Mouse (Mus musculus): ENCODE results near the gene Unc5b. TPM values are rescaled to one million over a fixed set of nuclear protein-coding genes. Genes with fewer than 3 reads are reported as not detected.

The Unc5b gene
- polyA plus RNA-seq, 1 experiment from 2014 or later: 2.3 TPM

DNA sequence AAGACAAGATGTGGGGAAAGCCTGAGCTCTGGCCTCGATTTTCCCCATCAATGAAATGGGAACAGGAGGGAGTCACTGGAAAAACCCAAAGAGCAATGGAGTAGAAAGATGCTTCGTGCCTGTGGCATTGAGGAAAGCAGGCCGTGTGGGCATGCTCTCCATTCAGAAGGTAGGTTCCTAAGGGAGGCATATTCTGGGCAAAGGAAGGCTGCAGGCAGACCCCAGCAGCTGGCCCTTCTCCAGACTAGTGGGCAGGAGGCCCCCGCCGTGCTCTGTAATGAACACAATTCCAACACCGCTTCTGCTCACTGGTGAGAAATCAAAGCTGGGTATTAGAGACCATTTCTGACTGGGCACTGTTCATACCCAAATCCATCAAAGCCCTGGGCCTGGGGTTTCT lies 2.3 kb downstream of the Unc5b start:
- Histone ChIP-seq H3K36me3 (ENCODE audit: poor library complexity, severe bottlenecking) (no peaks in the 10 kb centered on the region), H3K4me2 (peak overlapping the region; percentile 91), H3K9ac (no peak overlapping the region), H3K4me1 (peaks cover 57% of the 10 kb centered on the region), H3K27me3 (peaks cover 56% of the 10 kb centered on the region), H3K9me3 (replicated peaks) (no peaks in the 10 kb centered on the region), H3K27ac (no peak overlapping the region), H3K4me3 (peak overlapping the region; percentile 62)
- 29% methylated on average over 6 of the region's 6 CpGs for WGBS
- no peak for ATAC-seq

DNA sequence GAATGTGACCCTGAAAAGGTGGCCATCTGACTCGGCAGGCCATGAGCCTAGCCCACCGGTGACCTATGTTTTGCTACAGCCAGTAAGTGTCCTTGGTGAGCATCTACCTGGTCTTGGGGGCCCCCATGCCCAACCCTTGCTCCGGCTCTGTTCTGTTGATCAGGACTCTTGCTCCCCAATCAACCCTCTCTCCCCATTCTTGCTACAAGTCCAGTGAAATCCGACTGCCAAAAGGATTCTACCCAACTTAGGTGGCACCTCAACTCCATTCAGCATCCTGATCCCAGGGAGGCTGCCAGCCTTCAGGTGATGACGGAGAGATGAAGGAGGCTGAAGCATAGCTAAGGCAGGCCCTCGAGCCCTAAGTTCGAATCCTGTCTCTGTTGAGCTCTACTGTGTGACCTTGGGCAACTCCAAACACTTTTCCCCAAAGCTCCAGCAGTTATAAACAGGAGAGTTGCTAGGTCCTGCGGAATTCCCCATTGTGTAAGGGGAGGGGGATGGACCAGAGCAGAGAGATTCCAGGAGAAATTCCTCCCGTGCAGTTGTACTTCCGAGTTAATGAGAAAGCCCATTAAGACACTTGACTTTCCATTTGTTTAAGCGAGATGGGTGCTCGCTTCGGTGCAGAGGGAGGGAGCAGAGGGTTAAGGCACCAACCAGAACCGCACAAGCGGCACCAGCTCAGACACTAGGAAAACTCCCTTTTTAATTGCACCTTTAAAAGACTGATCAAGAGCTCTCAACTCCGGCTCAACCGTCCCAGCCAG lies 3.3 kb downstream of the Unc5b start:
- Histone ChIP-seq H3K9ac (no peak overlapping the region), H3K27ac (no peak overlapping the region), H3K36me3 (ENCODE audit: poor library complexity, severe bottlenecking) (no peaks in the 10 kb centered on the region), H3K4me2 (peak overlapping the region; percentile 91), H3K9me3 (replicated peaks) (no peaks in the 10 kb centered on the region), H3K4me3 (no peak overlapping the region), H3K4me1 (peaks cover 57% of the 10 kb centered on the region), H3K27me3 (peaks cover 53% of the 10 kb centered on the region)
- WGBS: 43% methylated on average over 17 of the region's 17 CpGs
- ATAC-seq: no peak

DNA sequence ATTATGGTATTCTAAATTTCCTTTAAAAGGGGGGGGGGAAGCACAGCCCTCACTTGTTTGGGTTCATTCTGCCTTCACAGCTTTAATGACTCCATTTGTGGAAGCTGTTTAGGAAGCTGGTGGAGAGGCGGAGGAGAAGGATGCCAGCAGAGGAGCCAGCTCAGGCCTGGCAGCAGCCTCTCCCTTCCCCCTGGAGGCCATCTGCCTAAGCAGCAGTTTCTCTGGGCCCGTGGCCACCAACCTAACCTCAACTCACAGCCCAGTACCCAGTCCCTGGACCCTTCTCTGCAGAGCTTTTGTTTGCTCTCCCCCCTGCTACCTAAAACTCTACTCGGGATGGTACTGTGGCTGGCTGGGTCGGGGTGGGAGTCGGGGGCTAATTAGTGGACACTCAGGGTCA lies 4.1 kb downstream of the Unc5b start:
- H3K27ac ChIP-seq: no peak overlapping the region
- WGBS: 23% methylated on average over 5 of the region's 5 CpGs
- H3K9me3 ChIP-seq (replicated peaks): no peaks in the 10 kb centered on the region
- peak overlapping the region; percentile 45 for H3K4me3 ChIP-seq
- H3K27me3 ChIP-seq: peaks cover 45% of the 10 kb centered on the region
- H3K4me2 ChIP-seq: peak overlapping the region; percentile 91
- ATAC-seq: no peak
- no peaks in the 10 kb centered on the region for H3K36me3 ChIP-seq (ENCODE audit: poor library complexity, severe bottlenecking)
- H3K9ac ChIP-seq: peak overlapping the region; percentile 61
- peaks cover 59% of the 10 kb centered on the region for H3K4me1 ChIP-seq

DNA sequence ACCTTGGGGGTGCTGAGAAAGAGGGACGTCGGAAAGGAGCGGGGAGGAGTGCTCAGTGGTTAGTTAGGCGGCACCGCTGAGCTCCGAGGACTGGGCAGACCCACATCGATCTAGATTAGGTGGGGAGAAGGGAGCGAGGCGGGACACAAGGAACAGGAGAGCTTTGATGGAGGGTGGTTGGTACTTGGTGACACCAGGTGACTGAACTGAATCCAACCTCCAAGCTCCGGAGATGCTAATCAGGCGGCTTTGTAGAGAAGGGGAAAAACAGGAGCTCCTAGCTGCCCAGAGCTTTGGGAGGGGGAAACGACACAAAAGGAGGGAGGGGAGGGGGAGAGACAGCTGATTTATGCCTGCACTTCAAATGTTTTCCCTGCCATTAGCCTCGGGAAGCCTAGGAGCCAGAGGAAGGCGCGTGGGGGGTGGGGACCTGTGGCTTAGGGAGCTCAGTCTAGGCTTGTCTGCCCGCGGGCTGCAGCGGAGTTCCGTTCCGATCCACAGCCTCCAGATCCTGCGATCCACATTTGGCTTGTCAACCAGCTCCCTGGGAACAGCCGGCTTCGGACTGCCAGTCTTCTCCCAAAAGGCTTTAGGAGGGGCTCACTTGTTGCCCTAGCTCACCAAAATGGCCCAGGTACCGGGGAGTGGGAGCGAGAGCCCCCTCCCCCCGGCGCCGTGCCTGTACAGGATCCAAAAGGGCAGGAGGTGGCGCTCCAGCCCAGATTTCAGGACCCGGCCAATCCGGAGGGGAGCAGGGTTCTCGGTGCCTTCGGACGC lies 4.7 kb downstream of the Unc5b start:
- peaks cover 58% of the 10 kb centered on the region for H3K4me1 ChIP-seq
- H3K36me3 ChIP-seq (ENCODE audit: poor library complexity, severe bottlenecking): no peaks in the 10 kb centered on the region
- H3K4me3 ChIP-seq: peak overlapping the region; percentile 45
- no peak for ATAC-seq
- no peaks in the 10 kb centered on the region for H3K9me3 ChIP-seq (replicated peaks)
- WGBS: 2% methylated on average over 27 of the region's 34 CpGs
- H3K27me3 ChIP-seq: peaks cover 39% of the 10 kb centered on the region
- H3K27ac ChIP-seq: no peak overlapping the region
- peak overlapping the region; percentile 91 for H3K4me2 ChIP-seq
- H3K9ac ChIP-seq: peak overlapping the region; percentile 61

DNA sequence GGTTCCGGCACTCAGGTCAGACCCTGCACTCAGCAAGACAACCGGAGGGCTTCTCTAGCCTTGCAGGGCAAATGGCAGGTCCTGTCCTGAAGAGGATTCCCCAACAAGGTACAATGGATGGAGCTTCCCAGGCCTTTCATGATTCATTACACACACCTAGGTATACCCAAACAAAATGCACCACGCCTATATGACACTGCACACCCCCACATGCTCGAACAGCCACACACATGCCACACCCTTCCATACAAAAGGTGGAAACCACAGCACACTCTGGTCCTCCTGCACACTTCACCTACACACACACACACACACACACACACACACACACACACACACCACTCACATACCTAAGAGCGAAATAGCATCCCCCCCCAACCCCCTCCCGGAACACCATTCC lies 5.4 kb downstream of the Unc5b start:
- peaks cover 38% of the 10 kb centered on the region for H3K27me3 ChIP-seq
- H3K36me3 ChIP-seq (ENCODE audit: poor library complexity, severe bottlenecking): no peaks in the 10 kb centered on the region
- no peak overlapping the region; the same call in 1 of the 2 replicates for H3K9ac ChIP-seq
- H3K27ac ChIP-seq: no peak overlapping the region
- 63% methylated on average over 6 of the region's 6 CpGs for WGBS
- H3K4me2 ChIP-seq: peak overlapping the region; percentile 91
- peaks cover 56% of the 10 kb centered on the region for H3K4me1 ChIP-seq
- no peaks in the 10 kb centered on the region for H3K9me3 ChIP-seq (replicated peaks)
- ATAC-seq: no peak
- H3K4me3 ChIP-seq: peak overlapping the region; percentile 45; the same call in 1 of the 2 replicates

DNA sequence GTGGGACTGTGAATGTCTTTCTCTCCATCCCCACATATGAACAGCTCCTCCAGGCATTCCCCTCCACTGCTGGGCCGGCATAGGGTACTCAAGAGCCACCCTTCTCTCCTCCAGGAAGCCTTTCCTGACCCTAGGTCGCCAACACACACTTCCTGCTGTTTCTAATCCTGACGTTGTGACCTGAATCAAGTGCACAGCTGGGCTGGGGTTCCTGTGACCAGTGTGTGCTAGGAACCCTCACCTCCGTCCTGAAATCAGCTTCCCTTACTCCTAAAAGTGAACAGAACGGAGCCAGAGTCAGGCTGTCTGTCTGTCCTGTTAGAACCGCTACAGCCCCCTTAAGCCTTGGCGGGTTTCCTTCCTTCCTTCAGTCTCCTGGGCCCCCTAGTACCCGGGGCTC lies 7.6 kb downstream of the Unc5b start:
- Histone ChIP-seq H3K27ac (no peak overlapping the region), H3K4me2 (no peak overlapping the region), H3K9me3 (replicated peaks) (no peaks in the 10 kb centered on the region), H3K9ac (no peak overlapping the region), H3K36me3 (ENCODE audit: poor library complexity, severe bottlenecking) (no peaks in the 10 kb centered on the region), H3K27me3 (peaks cover 17% of the 10 kb centered on the region), H3K4me3 (no peak overlapping the region), H3K4me1 (peaks cover 34% of the 10 kb centered on the region)
- 53% methylated on average over 8 of the region's 8 CpGs for WGBS
- no peak for ATAC-seq

DNA sequence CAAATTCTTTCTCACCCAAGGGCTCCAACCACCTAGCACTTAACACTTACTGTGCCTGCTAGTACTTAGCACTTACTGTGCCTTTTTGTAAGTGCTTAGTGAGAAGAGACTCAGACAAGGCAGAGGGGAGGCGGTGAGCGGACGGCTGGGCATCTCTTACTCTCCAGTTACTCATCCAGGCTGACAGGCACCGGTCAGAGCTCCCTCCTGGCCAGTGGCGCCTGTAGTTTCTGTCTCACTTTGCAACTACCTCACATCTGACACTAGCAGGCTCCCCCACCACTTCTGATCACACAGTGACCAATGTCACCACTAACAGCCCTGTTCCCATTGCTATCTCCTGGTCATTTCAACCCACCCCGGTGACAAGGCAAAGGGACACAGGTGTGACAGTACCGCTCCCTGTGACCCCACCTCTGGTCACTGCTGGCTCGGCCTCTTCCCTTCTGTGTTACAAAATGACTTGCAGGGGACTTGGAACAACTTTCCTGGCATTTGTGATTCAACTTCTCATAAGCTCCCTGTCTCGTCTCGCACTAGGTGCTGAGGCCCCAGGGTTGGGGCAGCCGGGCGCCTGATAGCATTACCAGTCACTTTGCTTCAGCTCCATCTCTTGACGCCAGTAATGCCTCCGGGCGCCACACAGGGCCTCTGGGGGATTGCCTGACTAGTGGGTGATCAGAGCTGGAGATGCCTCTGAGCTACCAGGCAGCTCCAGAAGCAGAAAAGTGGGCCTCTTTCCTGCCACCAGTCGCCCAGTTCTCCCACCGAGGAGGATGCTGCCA lies 8.5 kb downstream of the Unc5b start:
- Histone ChIP-seq H3K9me3 (replicated peaks) (no peaks in the 10 kb centered on the region), H3K4me3 (no peak overlapping the region), H3K4me1 (peaks cover 24% of the 10 kb centered on the region), H3K4me2 (no peak overlapping the region), H3K36me3 (ENCODE audit: poor library complexity, severe bottlenecking) (no peaks in the 10 kb centered on the region), H3K27ac (no peak overlapping the region), H3K9ac (no peak overlapping the region), H3K27me3 (peaks cover 9% of the 10 kb centered on the region)
- WGBS: 70% methylated on average over 17 of the region's 17 CpGs
- ATAC-seq: no peak

DNA sequence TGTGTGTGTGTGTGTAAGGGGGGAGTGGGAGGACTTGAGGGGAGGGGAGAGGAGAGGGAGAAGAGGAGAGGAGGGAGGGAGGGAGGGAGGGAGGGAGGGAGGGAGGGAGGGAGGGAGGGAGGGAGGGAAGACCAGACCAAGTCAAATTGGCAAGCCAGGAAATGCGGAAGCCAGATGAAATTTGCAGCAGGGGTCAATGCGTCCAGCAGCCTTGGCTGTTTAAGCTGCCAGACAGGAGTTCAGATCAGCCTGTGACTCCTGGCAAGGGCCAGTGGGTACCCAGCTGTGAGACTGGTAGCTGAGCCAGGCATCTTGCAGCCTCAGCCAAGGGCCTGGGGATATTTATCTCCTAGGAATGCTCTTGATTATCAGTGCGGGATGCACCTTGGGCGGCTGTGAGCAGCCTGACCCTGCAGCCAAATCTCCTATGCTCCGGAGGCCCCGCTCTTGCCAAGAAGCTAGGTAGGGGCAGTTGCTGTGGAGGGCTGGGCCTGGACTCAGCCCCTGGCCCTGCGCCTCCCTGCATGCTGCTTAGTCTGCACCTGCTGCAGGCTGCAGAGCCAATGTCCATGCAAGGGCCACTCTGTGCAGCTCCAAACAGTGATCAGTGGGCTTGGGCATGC lies 9.5 kb downstream of the Unc5b start:
- Histone ChIP-seq H3K4me2 (no peak overlapping the region), H3K27me3 (0 out of 2 replicates have a peak, but pooled peaks cover 5% of the 10 kb centered on the region), H3K4me3 (no peak overlapping the region), H3K27ac (peak overlapping the region; percentile 48), H3K4me1 (peaks cover 24% of the 10 kb centered on the region), H3K9ac (0 out of 2 replicates have a peak overlapping the region, but pooled peaks have one; percentile 12), H3K9me3 (replicated peaks) (no peaks in the 10 kb centered on the region), H3K36me3 (ENCODE audit: poor library complexity, severe bottlenecking) (no peaks in the 10 kb centered on the region)
- ATAC-seq: no peak
- 37% methylated on average over 7 of the region's 7 CpGs for WGBS

DNA sequence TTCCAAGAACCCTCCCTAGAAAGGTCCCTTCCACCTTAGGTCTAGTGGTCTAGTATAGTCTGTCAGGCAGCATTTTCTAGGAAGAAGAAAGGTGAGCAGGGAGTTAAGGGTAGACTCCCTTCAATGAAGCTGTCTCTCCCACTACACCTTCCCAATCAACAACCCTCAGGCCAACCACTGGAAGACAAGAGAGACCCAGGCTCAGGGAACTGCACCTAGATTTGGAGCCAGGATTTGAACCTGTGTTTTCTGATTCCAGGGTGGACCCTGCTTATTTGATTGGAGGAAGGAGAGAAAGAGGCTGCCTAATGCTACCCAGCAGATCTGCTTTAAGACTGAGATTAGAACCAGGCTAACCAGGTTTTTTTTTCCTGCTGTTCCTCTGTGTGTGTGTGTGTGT lies 10.1 kb downstream of the Unc5b start:
- Histone ChIP-seq H3K27me3 (0 out of 2 replicates have a peak, but pooled peaks cover 5% of the 10 kb centered on the region), H3K36me3 (ENCODE audit: poor library complexity, severe bottlenecking) (no peaks in the 10 kb centered on the region), H3K4me2 (no peak overlapping the region), H3K9me3 (replicated peaks) (no peaks in the 10 kb centered on the region), H3K9ac (no peak overlapping the region), H3K27ac (no peak overlapping the region), H3K4me3 (no peak overlapping the region), H3K4me1 (peaks cover 24% of the 10 kb centered on the region)
- ATAC-seq: no peak

DNA sequence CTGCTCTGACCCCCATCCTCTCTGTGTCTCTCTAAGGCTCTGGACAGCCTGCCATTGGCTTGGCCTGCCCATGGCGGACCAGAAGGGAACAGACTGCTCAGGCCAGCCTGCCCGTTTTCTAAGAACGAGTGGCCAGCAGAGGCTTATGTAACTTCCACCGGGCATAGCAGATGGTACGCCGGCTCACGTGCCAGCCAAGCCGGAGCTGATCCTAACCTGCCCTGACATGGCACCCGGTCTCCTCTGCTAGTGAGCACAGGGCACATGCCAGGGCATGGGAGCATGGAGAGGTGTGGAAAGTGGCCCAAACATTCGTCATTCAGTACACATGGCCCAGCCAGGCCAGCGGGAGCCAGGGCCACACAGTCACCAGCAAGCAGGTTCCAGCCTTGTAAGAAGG lies 10.8 kb downstream of the Unc5b start:
- ATAC-seq: no peak
- Histone ChIP-seq H3K27ac (no peak overlapping the region), H3K4me3 (no peak overlapping the region), H3K4me1 (peaks cover 28% of the 10 kb centered on the region), H3K9ac (no peak overlapping the region), H3K4me2 (no peak overlapping the region), H3K27me3 (0 out of 2 replicates have a peak, but pooled peaks cover 2% of the 10 kb centered on the region), H3K9me3 (replicated peaks) (no peaks in the 10 kb centered on the region), H3K36me3 (ENCODE audit: poor library complexity, severe bottlenecking) (no peaks in the 10 kb centered on the region)
- 84% methylated on average over 11 of the region's 11 CpGs for WGBS

DNA sequence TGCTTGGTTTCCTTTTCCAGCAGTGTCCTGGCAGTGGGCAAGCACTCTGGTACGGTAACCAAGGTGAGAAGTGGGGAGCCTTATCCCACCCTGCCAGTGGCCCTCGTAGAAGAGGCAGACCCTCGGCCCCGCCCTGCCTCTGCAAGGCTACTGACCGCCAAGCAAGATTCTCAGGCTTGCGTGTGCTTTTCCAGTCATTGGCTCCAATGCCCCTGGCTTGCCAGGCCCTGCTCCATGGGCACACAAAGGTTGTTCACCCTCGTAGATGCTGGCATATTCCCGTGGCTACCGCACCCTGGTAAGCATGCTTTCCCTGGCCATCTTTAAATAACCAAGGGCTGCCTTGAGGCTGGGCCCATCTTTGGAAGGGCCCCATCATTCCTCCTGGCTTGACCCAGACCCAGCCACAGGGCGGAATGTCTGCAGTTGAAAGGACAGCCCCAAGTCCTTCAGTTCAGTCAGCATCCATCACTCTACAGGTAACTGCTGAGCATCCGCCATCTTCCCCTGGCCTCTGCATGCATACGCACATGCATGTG lies 11.7 kb downstream of the Unc5b start:
- Histone ChIP-seq H3K27ac (no peak overlapping the region), H3K4me3 (no peak overlapping the region), H3K4me2 (no peak overlapping the region), H3K36me3 (ENCODE audit: poor library complexity, severe bottlenecking) (no peaks in the 10 kb centered on the region), H3K9ac (no peak overlapping the region), H3K27me3 (no peaks in the 10 kb centered on the region), H3K9me3 (replicated peaks) (no peaks in the 10 kb centered on the region), H3K4me1 (peaks cover 35% of the 10 kb centered on the region)
- WGBS: 82% methylated on average over 12 of the region's 12 CpGs
- no peak for ATAC-seq

Data from forebrain, embryonic 13.5 days (tissue).